In genomic region chr5:5648817-5649569, GRCm38 (mm10) we compare ENCODE assay signal across 12 mouse cellular contexts. TPM values are rescaled to one million over a fixed set of nuclear protein-coding genes. Genes with fewer than 3 reads are reported as not detected.
DNase-seq lines count a peak whose midpoint lies in the region; ATAC-seq and TF ChIP-seq lines count a peak whose summit lies in the region.
"Had no signal": no experiment of that assay in that cellular context is flagged by ENCODE, and none has a peak within 500 bp of the region (broad histone marks: within the 10 kb centered on the region; RNA-seq: fewer than 3 reads in every experiment).

No protein-coding gene starts in this region.

- no peaks in the 10 kb centered on the region for H3K4me1 ChIP-seq in lung, embryonic 14.5 days (ENCODE audit: insufficient read depth)
- no peaks in the 10 kb centered on the region for H3K4me1 ChIP-seq in intestine, postnatal 0 days (replicated peaks; ENCODE audit: control insufficient read depth, insufficient read depth, low read length)
- peaks cover 5% of the 10 kb centered on the region; the same call in 1 of the 2 replicates for H3K4me1 ChIP-seq in stomach, embryonic 16.5 days (ENCODE audit: control insufficient read depth, insufficient read depth, low read length)
- no peaks in the 10 kb centered on the region for H3K4me1 ChIP-seq in kidney, embryonic 14.5 days (ENCODE audit: control insufficient read depth, insufficient read depth, low read length)

- no peak overlapping the region for H3K4me2 ChIP-seq in lung, embryonic 14.5 days
- H3K4me2 ChIP-seq in intestine, postnatal 0 days (replicated peaks; ENCODE audit: low read depth): 0 out of 2 replicates have a peak overlapping the region, but pooled peaks have one; percentile 10
- H3K4me2 ChIP-seq in stomach, embryonic 16.5 days (ENCODE audit: low read depth, low read length): peak overlapping the region; percentile 35; the same call in 1 of the 2 replicates
- no peak overlapping the region for H3K4me2 ChIP-seq in kidney, embryonic 14.5 days (replicated peaks; ENCODE audit: low read depth, low read length)

- H3K27me3 ChIP-seq in lung, embryonic 14.5 days (ENCODE audit: insufficient read depth, low read length): no peaks in the 10 kb centered on the region
- H3K27me3 ChIP-seq in intestine, postnatal 0 days (replicated peaks; ENCODE audit: control insufficient read depth, insufficient read depth, low read length): no peaks in the 10 kb centered on the region
- H3K27me3 ChIP-seq in stomach, embryonic 16.5 days (ENCODE audit: control insufficient read depth, insufficient read depth, low read length): no peaks in the 10 kb centered on the region
- H3K27me3 ChIP-seq in kidney, embryonic 14.5 days (ENCODE audit: control insufficient read depth, insufficient read depth, low read length): no peaks in the 10 kb centered on the region

- no peak overlapping the region for H3K27ac ChIP-seq in lung, embryonic 14.5 days (ENCODE audit: low read depth)
- H3K27ac ChIP-seq in intestine, postnatal 0 days (ENCODE audit: low read depth, low read length): no peak overlapping the region
- H3K27ac ChIP-seq in stomach, embryonic 16.5 days (ENCODE audit: low read length): peak overlapping the region; percentile 69
- no peak overlapping the region for H3K27ac ChIP-seq in kidney, embryonic 14.5 days (ENCODE audit: low read depth, low read length)
- H3K27ac ChIP-seq: macrophage had no signal

- WGBS in lung, embryonic 14.5 days: 54% methylated on average over 6 of the region's 6 CpGs
- WGBS in intestine, postnatal 0 days: 47% methylated on average over 6 of the region's 6 CpGs
- WGBS in stomach, embryonic 16.5 days: 33% methylated on average over 6 of the region's 6 CpGs
- WGBS in kidney, embryonic 14.5 days: 62% methylated on average over 6 of the region's 6 CpGs

- DNase-seq in lung, embryonic 14.5 days: peak; percentile 10
- no peak for DNase-seq in lung, postnatal 4 days
- peak; percentile 2 for DNase-seq in fat pad, adult 2 months (ENCODE audit: extremely low read depth, low read depth, low spot score)
- no peak for DNase-seq in cerebellum, adult 9-11 months
- DNase-seq: cerebellum, postnatal 14 days; kidney, postnatal 14 days; thymus, postnatal 14 days had no signal

- no peak overlapping the region for H3K9ac ChIP-seq in lung, embryonic 14.5 days
- H3K9ac ChIP-seq in intestine, postnatal 0 days (ENCODE audit: low read depth, low read length): no peak overlapping the region
- peak overlapping the region; percentile 26; the same call in 1 of the 2 replicates for H3K9ac ChIP-seq in stomach, embryonic 16.5 days (ENCODE audit: low read length)
- no peak overlapping the region for H3K9ac ChIP-seq in kidney, embryonic 14.5 days (ENCODE audit: low read depth, low read length)

- H3K36me3 ChIP-seq in lung, embryonic 14.5 days (ENCODE audit: insufficient read depth): no peaks in the 10 kb centered on the region
- H3K36me3 ChIP-seq in intestine, postnatal 0 days (ENCODE audit: control insufficient read depth, insufficient read depth): no peaks in the 10 kb centered on the region
- no peaks in the 10 kb centered on the region for H3K36me3 ChIP-seq in stomach, embryonic 16.5 days (ENCODE audit: control insufficient read depth, insufficient read depth, low read length)
- no peaks in the 10 kb centered on the region for H3K36me3 ChIP-seq in kidney, embryonic 14.5 days (ENCODE audit: control insufficient read depth, insufficient read depth, low read length)

- TF ChIP-seq CTCF in lung, embryonic 14.5 days (IDR thresholded peaks at IDR 0.05; ENCODE audit: low read depth): no peak
- TF ChIP-seq CTCF in intestine, postnatal 0 days (IDR thresholded peaks at IDR 0.05; ENCODE audit: low read depth): no peak

- no peaks in the 10 kb centered on the region for H3K9me3 ChIP-seq in lung, embryonic 14.5 days (ENCODE audit: low read depth, low read length)
- H3K9me3 ChIP-seq in intestine, postnatal 0 days (ENCODE audit: control insufficient read depth): no peaks in the 10 kb centered on the region
- H3K9me3 ChIP-seq in stomach, embryonic 16.5 days (replicated peaks; ENCODE audit: control insufficient read depth, low read length): no peaks in the 10 kb centered on the region
- no peaks in the 10 kb centered on the region for H3K9me3 ChIP-seq in kidney, embryonic 14.5 days (ENCODE audit: control insufficient read depth, low read length)

- ATAC-seq in lung, embryonic 14.5 days (ENCODE audit: insufficient read depth): no peak
- ATAC-seq in intestine, postnatal 0 days: peak; percentile 78
- peak; percentile 97 for ATAC-seq in stomach, embryonic 16.5 days (ENCODE audit: insufficient read depth, low FRiP score)
- ATAC-seq in kidney, embryonic 14.5 days (ENCODE audit: low FRiP score, low TSS enrichment): no peak
- ATAC-seq: forebrain, embryonic 14.5 days had no signal

- no peak overlapping the region for H3K4me3 ChIP-seq in lung, embryonic 14.5 days (ENCODE audit: low read depth, low read length)
- H3K4me3 ChIP-seq in intestine, postnatal 0 days (ENCODE audit: low read depth, low read length): no peak overlapping the region
- H3K4me3 ChIP-seq in stomach, embryonic 16.5 days (replicated peaks; ENCODE audit: low read length): no peak overlapping the region
- no peak overlapping the region for H3K4me3 ChIP-seq in kidney, embryonic 14.5 days (ENCODE audit: low read length)

RNA-seq across cellular contexts. Expression of gene Cfap69, which starts 15.0 kb away (rescaled TPM):
- 3.1 and 4.3 TPM in 2 replicates for polyA plus RNA-seq in lung, embryonic 14.5 days (2014; fragmentation: Nextera tagmentation; extraction: Ambion mirVana)
- 0.38 and 1.3 TPM in 2 replicates for polyA plus RNA-seq in intestine, postnatal 0 days (2015; fragmentation: Nextera tagmentation; extraction: Ambion mirVana)
- polyA plus RNA-seq in stomach, embryonic 16.5 days (2015; fragmentation: Nextera tagmentation; extraction: Ambion mirVana): 3.8 and 4.4 TPM in 2 replicates
- polyA plus RNA-seq in kidney, embryonic 14.5 days (2014; fragmentation: Nextera tagmentation; extraction: Ambion mirVana): 1.5 and 5.5 TPM in 2 replicates
- polyA plus RNA-seq: macrophage had no signal

RNA-seq across cellular contexts. Expression of gene Steap2, which starts 45.4 kb away (rescaled TPM):
- 5.4 TPM in 2 replicates for polyA plus RNA-seq in lung, embryonic 14.5 days (2014; fragmentation: Nextera tagmentation; extraction: Ambion mirVana)
- 6.5 and 6.9 TPM in 2 replicates for polyA plus RNA-seq in intestine, postnatal 0 days (2015; fragmentation: Nextera tagmentation; extraction: Ambion mirVana)
- 7.2 and 7.3 TPM in 2 replicates for polyA plus RNA-seq in stomach, embryonic 16.5 days (2015; fragmentation: Nextera tagmentation; extraction: Ambion mirVana)
- polyA plus RNA-seq in kidney, embryonic 14.5 days (2014; fragmentation: Nextera tagmentation; extraction: Ambion mirVana): 15.6 and 23.8 TPM in 2 replicates
- polyA plus RNA-seq: macrophage had no signal

Comparison
In these comparisons a context has a peak if more than half of its experiments do, and no peak if none do; other contexts are left out.
1. DNase-seq: peak in lung, embryonic 14.5 days (single experiment) and fat pad, adult 2 months (single experiment); none in lung, postnatal 4 days (0 of 2) and cerebellum, adult 9-11 months (single experiment).
2. ATAC-seq: peak in intestine, postnatal 0 days (single experiment) and stomach, embryonic 16.5 days (single experiment); none in lung, embryonic 14.5 days (single experiment) and kidney, embryonic 14.5 days (single experiment).
3. H3K4me2 ChIP-seq: peak in intestine, postnatal 0 days (single experiment) and stomach, embryonic 16.5 days (single experiment); none in lung, embryonic 14.5 days (single experiment) and kidney, embryonic 14.5 days (single experiment).